ENCODE assay signal across 8 mouse cellular contexts in the genomic region with DNA sequence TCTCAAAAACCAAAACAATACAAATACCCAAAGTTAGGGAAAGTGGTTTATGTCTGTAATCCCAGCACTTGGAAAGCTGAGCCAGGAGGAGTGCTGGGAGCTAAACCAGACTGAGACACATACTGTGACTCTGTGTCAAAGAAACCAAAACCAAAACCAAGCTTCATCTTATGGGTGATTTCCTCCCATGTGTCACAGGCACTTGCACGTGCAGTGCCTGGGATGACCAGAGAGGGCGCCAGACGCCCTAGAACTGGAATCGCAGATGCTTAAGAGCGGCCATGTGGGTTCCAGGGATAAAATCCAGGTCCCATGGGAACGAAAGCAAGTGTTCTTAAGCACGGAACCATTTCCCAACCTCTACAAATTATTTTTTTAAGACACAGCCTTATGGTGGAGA.
DNase-seq lines count a peak whose midpoint lies in the region; ATAC-seq and TF ChIP-seq lines count a peak whose summit lies in the region.

No protein-coding gene starts in this region.

- no peaks in the 10 kb centered on the region for H3K36me3 ChIP-seq in midbrain, embryonic 10.5 days
- no peaks in the 10 kb centered on the region for H3K36me3 ChIP-seq in midbrain, embryonic 16.5 days (ENCODE audit: control insufficient read depth, insufficient read depth, low read length)
- H3K36me3 ChIP-seq in lung, postnatal 0 days (ENCODE audit: insufficient read depth, low read length): no peaks in the 10 kb centered on the region

- H3K4me1 ChIP-seq in midbrain, embryonic 10.5 days: 0 out of 2 replicates have a peak, but pooled peaks cover 2% of the 10 kb centered on the region
- H3K4me1 ChIP-seq in midbrain, embryonic 16.5 days (ENCODE audit: control insufficient read depth, insufficient read depth, low read length): no peaks in the 10 kb centered on the region
- H3K4me1 ChIP-seq in bone marrow macrophage, adult 2 months (ENCODE audit: control insufficient read depth, insufficient read depth, low read length): peaks cover 81% of the 10 kb centered on the region
- no peaks in the 10 kb centered on the region for H3K4me1 ChIP-seq in lung, postnatal 0 days (ENCODE audit: insufficient read depth, low read depth, low read length)

- peak; percentile 95 for TF ChIP-seq CTCF in bone marrow macrophage, adult 2 months (IDR thresholded peaks at IDR 0.05; ENCODE audit: low read depth, low read length)
- TF ChIP-seq CTCF in lung, postnatal 0 days (IDR thresholded peaks at IDR 0.05): peak; percentile 85

- H3K9me3 ChIP-seq in midbrain, embryonic 10.5 days (replicated peaks): no peaks in the 10 kb centered on the region
- H3K9me3 ChIP-seq in midbrain, embryonic 16.5 days (replicated peaks; ENCODE audit: control insufficient read depth, low read length, poor library complexity, severe bottlenecking): no peaks in the 10 kb centered on the region
- no peaks in the 10 kb centered on the region for H3K9me3 ChIP-seq in lung, postnatal 0 days (ENCODE audit: low read length)

- TF ChIP-seq EP300 in lung, postnatal 0 days (IDR thresholded peaks at IDR 0.05): no peak

- no peaks in the 10 kb centered on the region for H3K27me3 ChIP-seq in midbrain, embryonic 10.5 days (ENCODE audit: low read depth, poor library complexity, severe bottlenecking)
- no peaks in the 10 kb centered on the region for H3K27me3 ChIP-seq in midbrain, embryonic 16.5 days (ENCODE audit: control insufficient read depth, insufficient read depth, low read depth, low read length)
- H3K27me3 ChIP-seq in lung, postnatal 0 days (replicated peaks; ENCODE audit: insufficient read depth, low read length): no peaks in the 10 kb centered on the region

- H3K4me3 ChIP-seq in midbrain, embryonic 10.5 days: no peak overlapping the region
- H3K4me3 ChIP-seq in midbrain, embryonic 16.5 days (ENCODE audit: low read depth, low read length): no peak overlapping the region
- H3K4me3 ChIP-seq in bone marrow macrophage, adult 2 months (ENCODE audit: insufficient read depth, low read length): no peak overlapping the region
- H3K4me3 ChIP-seq in lung, postnatal 0 days (ENCODE audit: low read depth, low read length): no peak overlapping the region

- H3K9ac ChIP-seq in midbrain, embryonic 16.5 days (ENCODE audit: low read depth, low read length): no peak overlapping the region
- H3K9ac ChIP-seq in lung, postnatal 0 days (replicated peaks; ENCODE audit: low read depth): no peak overlapping the region

- WGBS in midbrain, embryonic 10.5 days: 38% methylated on average over 7 of the region's 7 CpGs
- 38% methylated on average over 7 of the region's 7 CpGs for WGBS in midbrain, embryonic 16.5 days
- 52% methylated on average over 7 of the region's 7 CpGs for WGBS in lung, postnatal 0 days

- no peak overlapping the region for H3K27ac ChIP-seq in midbrain, embryonic 10.5 days (replicated peaks)
- H3K27ac ChIP-seq in midbrain, embryonic 16.5 days (ENCODE audit: low read length): no peak overlapping the region
- no peak overlapping the region for H3K27ac ChIP-seq in bone marrow macrophage, adult 2 months (ENCODE audit: insufficient read depth, low read depth, low read length)
- no peak overlapping the region for H3K27ac ChIP-seq in lung, postnatal 0 days (ENCODE audit: low read length)

- ATAC-seq in midbrain, embryonic 16.5 days: no peak
- no peak; the same call in 1 of the 2 replicates for ATAC-seq in lung, postnatal 0 days

- no peak overlapping the region for H3K4me2 ChIP-seq in midbrain, embryonic 16.5 days (ENCODE audit: low read length)
- no peak overlapping the region for H3K4me2 ChIP-seq in lung, postnatal 0 days (replicated peaks; ENCODE audit: low read depth, low read length)

- TF ChIP-seq POLR2A in bone marrow macrophage, adult 2 months (IDR thresholded peaks at IDR 0.05; ENCODE audit: borderline replicate concordance, low read depth, low read length): no peak

- DNase-seq in cerebellum, adult 9-10 months: peak; percentile 2
- no peak for DNase-seq in cerebellum, adult 8-10 months
- DNase-seq in midbrain, embryonic 10.5 days (ENCODE audit: low spot score): peak; percentile 62
- peak; percentile 67 for DNase-seq in heart, postnatal 4 days
- peak; percentile 79 for DNase-seq in lung, postnatal 0 days (ENCODE audit: low spot score)
- DNase-seq in spleen, postnatal 4 days (ENCODE audit: low spot score in 2 of 2): peak; percentile 54 to 86
